Mouse (Mus musculus): ENCODE results near the gene Tmem92. TPM values are rescaled to one million over a fixed set of nuclear protein-coding genes. Genes with fewer than 3 reads are reported as not detected.

Gene Tmem92
- polyA plus RNA-seq, 1 experiment = not detected

- 82% methylated on average over 1 of the region's 1 CpGs for WGBS
- Histone ChIP-seq H3K27ac (ENCODE audit: insufficient read depth, low read depth, low read length) (no peak overlapping the region), H3K4me3 (ENCODE audit: insufficient read depth, low read depth, low read length) (no peak overlapping the region), H3K4me1 (ENCODE audit: control insufficient read depth, insufficient read depth, low read length) (no peaks in the 10 kb centered on the region), H3K27me3 (replicated peaks; ENCODE audit: control insufficient read depth, insufficient read depth, low read length) (no peaks in the 10 kb centered on the region), H3K36me3 (ENCODE audit: control insufficient read depth, insufficient read depth, low read length) (no peaks in the 10 kb centered on the region)
- no peak for DNase-seq
- TF ChIP-seq POLR2A (IDR thresholded peaks at IDR 0.05; ENCODE audit: low read depth, low read length) = no peak
- 0 out of 2 replicates have a peak, but pooled peaks have one; percentile 25 for TF ChIP-seq CTCF (conservative IDR thresholded peaks at IDR 0.05; ENCODE audit: insufficient read depth, insufficient read length, low read depth, low read length)
These were observed 8.7 kb downstream of the Tmem92 start for GRCm38 (mm10) chr11:94773851-94774250.

- Histone ChIP-seq H3K4me1 (ENCODE audit: control insufficient read depth, insufficient read depth, low read length) (no peaks in the 10 kb centered on the region), H3K36me3 (ENCODE audit: control insufficient read depth, insufficient read depth, low read length) (no peaks in the 10 kb centered on the region), H3K27me3 (replicated peaks; ENCODE audit: control insufficient read depth, insufficient read depth, low read length) (no peaks in the 10 kb centered on the region), H3K27ac (ENCODE audit: insufficient read depth, low read depth, low read length) (no peak overlapping the region), H3K4me3 (ENCODE audit: insufficient read depth, low read depth, low read length) (no peak overlapping the region)
- DNase-seq = no peak
- 70% methylated on average over 3 of the region's 3 CpGs for WGBS
- TF ChIP-seq POLR2A (IDR thresholded peaks at IDR 0.05; ENCODE audit: low read depth, low read length) (no peak), CTCF (conservative IDR thresholded peaks at IDR 0.05; ENCODE audit: insufficient read depth, insufficient read length, low read depth, low read length) (no peak)
These were observed 10.0 kb downstream of the Tmem92 start for GRCm38 (mm10) chr11:94772363-94773055.

DNA sequence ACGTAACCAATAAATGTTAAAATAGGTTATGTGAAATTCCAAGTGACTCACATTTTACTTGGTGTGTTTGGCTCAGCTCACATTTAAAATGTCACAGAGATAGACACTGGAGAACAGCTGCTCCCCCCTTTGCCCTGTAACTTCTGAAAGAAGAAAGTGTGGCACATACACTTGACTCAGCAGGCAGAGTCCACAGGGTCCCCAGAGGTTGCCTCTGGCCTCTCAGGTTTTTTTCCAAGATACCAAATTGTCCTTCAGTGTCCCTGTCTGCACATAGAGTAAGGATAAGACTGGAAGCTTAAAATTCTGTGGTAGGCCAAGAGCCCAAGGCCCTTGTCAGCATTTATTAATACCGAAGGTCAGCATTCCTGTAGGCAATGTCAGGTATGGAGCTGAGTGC is 15.3 kb downstream of the Tmem92 start:
- 95% methylated on average over 2 of the region's 2 CpGs for WGBS
- no peaks in the 10 kb centered on the region for H3K4me1 ChIP-seq (ENCODE audit: control insufficient read depth, insufficient read depth, low read length)
- no peaks in the 10 kb centered on the region for H3K27me3 ChIP-seq (replicated peaks; ENCODE audit: control insufficient read depth, insufficient read depth, low read length)
- no peaks in the 10 kb centered on the region for H3K36me3 ChIP-seq (ENCODE audit: control insufficient read depth, insufficient read depth, low read length)
- H3K27ac ChIP-seq (ENCODE audit: insufficient read depth, low read depth, low read length) = no peak overlapping the region
- TF ChIP-seq POLR2A (IDR thresholded peaks at IDR 0.05; ENCODE audit: low read depth, low read length) (no peak), CTCF (conservative IDR thresholded peaks at IDR 0.05; ENCODE audit: insufficient read depth, insufficient read length, low read depth, low read length) (no peak)
- no peak for DNase-seq
- H3K4me3 ChIP-seq (ENCODE audit: insufficient read depth, low read depth, low read length) = no peak overlapping the region

- Histone ChIP-seq H3K36me3 (ENCODE audit: control insufficient read depth, insufficient read depth, low read length) (no peaks in the 10 kb centered on the region), H3K4me3 (ENCODE audit: insufficient read depth, low read depth, low read length) (no peak overlapping the region), H3K27ac (ENCODE audit: insufficient read depth, low read depth, low read length) (no peak overlapping the region), H3K4me1 (ENCODE audit: control insufficient read depth, insufficient read depth, low read length) (no peaks in the 10 kb centered on the region), H3K27me3 (replicated peaks; ENCODE audit: control insufficient read depth, insufficient read depth, low read length) (no peaks in the 10 kb centered on the region)
- DNase-seq = no peak
- no peak; the same call in 1 of the 2 replicates for TF ChIP-seq CTCF (conservative IDR thresholded peaks at IDR 0.05; ENCODE audit: insufficient read depth, insufficient read length, low read depth, low read length)
- TF ChIP-seq POLR2A (IDR thresholded peaks at IDR 0.05; ENCODE audit: low read depth, low read length) = no peak
- 45% methylated on average over 6 of the region's 6 CpGs for WGBS
These were observed 19.7 kb downstream of the Tmem92 start for GRCm38 (mm10) chr11:94762775-94763174.

DNA sequence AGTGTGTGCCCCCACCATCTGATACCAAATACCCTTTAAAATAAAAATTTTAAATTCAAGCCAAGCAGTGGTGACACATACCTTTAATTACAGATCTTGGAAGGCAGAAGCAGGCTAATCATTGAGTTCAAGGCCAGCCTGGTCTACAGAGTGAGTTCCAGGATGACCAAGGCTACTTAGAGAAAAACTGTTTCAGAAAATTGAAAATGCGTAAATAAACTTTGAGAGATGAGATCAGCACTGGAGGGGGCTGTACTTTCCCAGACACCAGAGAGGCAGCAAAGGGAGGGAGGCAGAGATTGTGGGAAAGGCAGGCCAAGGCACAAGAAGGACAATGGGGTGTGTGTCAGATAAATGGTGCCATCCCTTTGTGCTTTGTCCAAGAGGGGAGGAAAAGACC is 20.2 kb downstream of the Tmem92 start:
- no peak for DNase-seq
- WGBS = 100% methylated on average over 1 of the region's 1 CpGs
- no peaks in the 10 kb centered on the region for H3K36me3 ChIP-seq (ENCODE audit: control insufficient read depth, insufficient read depth, low read length)

DNA sequence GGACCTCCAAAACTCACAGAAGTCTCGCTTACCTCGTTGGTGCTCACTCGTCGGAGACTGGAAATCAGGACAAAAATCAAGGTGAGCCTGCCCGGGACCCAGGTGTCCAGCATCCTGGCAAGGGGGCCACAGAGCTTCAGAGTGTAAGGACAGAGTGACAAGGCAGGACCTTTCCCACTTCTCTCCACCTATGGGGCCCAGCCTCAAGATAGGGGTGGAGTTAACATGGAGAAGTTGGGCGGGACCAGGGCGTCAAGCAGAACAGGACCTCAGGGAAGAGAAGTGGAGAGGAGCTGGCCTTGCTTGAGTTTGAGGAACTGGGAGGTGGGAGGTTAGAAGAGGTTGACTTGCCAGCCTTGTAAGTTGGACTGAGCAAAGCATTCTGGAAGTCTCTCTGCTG is 21.7 kb downstream of the Tmem92 start:
- no peak for DNase-seq
- no peak overlapping the region for H3K27ac ChIP-seq (ENCODE audit: insufficient read depth, low read depth, low read length)
- H3K4me3 ChIP-seq (ENCODE audit: insufficient read depth, low read depth, low read length) = no peak overlapping the region
- 74% methylated on average over 7 of the region's 7 CpGs for WGBS
- H3K27me3 ChIP-seq (replicated peaks; ENCODE audit: control insufficient read depth, insufficient read depth, low read length) = no peaks in the 10 kb centered on the region
- H3K4me1 ChIP-seq (ENCODE audit: control insufficient read depth, insufficient read depth, low read length) = no peaks in the 10 kb centered on the region
- no peaks in the 10 kb centered on the region for H3K36me3 ChIP-seq (ENCODE audit: control insufficient read depth, insufficient read depth, low read length)
- TF ChIP-seq CTCF (conservative IDR thresholded peaks at IDR 0.05; ENCODE audit: insufficient read depth, insufficient read length, low read depth, low read length) = no peak
- TF ChIP-seq POLR2A (IDR thresholded peaks at IDR 0.05; ENCODE audit: low read depth, low read length) = no peak

More for the DNA sequence above, 20.2 kb downstream of the Tmem92 start:
- Histone ChIP-seq H3K4me3 (ENCODE audit: insufficient read depth, low read depth, low read length) (no peak overlapping the region), H3K4me1 (ENCODE audit: control insufficient read depth, insufficient read depth, low read length) (no peaks in the 10 kb centered on the region), H3K27ac (ENCODE audit: insufficient read depth, low read depth, low read length) (no peak overlapping the region), H3K27me3 (replicated peaks; ENCODE audit: control insufficient read depth, insufficient read depth, low read length) (no peaks in the 10 kb centered on the region)
- no peak for TF ChIP-seq POLR2A (IDR thresholded peaks at IDR 0.05; ENCODE audit: low read depth, low read length)
- no peak for TF ChIP-seq CTCF (conservative IDR thresholded peaks at IDR 0.05; ENCODE audit: insufficient read depth, insufficient read length, low read depth, low read length)

- Histone ChIP-seq H3K4me1 (ENCODE audit: control insufficient read depth, insufficient read depth, low read length) (no peaks in the 10 kb centered on the region), H3K27ac (ENCODE audit: insufficient read depth, low read depth, low read length) (no peak overlapping the region), H3K27me3 (replicated peaks; ENCODE audit: control insufficient read depth, insufficient read depth, low read length) (no peaks in the 10 kb centered on the region), H3K36me3 (ENCODE audit: control insufficient read depth, insufficient read depth, low read length) (no peaks in the 10 kb centered on the region), H3K4me3 (ENCODE audit: insufficient read depth, low read depth, low read length) (no peak overlapping the region)
- DNase-seq = no peak
- 62% methylated on average over 3 of the region's 3 CpGs for WGBS
- TF ChIP-seq POLR2A (IDR thresholded peaks at IDR 0.05; ENCODE audit: low read depth, low read length) (no peak), CTCF (conservative IDR thresholded peaks at IDR 0.05; ENCODE audit: insufficient read depth, insufficient read length, low read depth, low read length) (no peak)
These were observed 22.1 kb downstream of the Tmem92 start for GRCm38 (mm10) chr11:94760364-94760763.

Data from kidney, adult 2 months (tissue).